14 mouse cellular contexts compared by ENCODE assay signal in the genomic region with DNA sequence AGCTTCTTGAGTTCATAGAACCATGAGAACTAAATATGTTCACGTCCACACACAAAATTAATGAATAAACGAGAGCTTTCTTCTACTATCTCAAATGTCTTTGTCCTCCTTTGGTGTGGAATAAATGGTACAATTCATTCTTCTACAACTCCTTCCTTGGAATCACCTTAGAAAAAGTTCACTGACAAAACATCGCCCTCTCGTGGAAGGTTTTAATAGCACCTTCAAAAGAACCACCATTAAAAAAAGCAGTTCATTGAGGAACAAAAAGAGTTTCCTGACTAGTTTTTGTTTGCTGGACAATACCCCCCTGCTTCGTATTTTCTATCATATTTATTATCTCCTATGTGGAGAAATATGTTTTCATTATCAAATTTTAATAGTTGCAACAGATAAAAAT. TPM values are rescaled to one million over a fixed set of nuclear protein-coding genes. Genes with fewer than 3 reads are reported as not detected.
DNase-seq lines count a peak whose midpoint lies in the region; ATAC-seq and TF ChIP-seq lines count a peak whose summit lies in the region.
"Had no signal": no experiment of that assay in that cellular context is flagged by ENCODE, and none has a peak within 500 bp of the region (broad histone marks: within the 10 kb centered on the region; RNA-seq: fewer than 3 reads in every experiment).

No protein-coding gene starts in this region.

- no peak overlapping the region for H3K4me3 ChIP-seq in heart, postnatal 0 days (ENCODE audit: low read depth, low read length)
- no peak overlapping the region for H3K4me3 ChIP-seq in lung, embryonic 14.5 days (ENCODE audit: low read depth, low read length)

- DNase-seq in heart, postnatal 0 days (ENCODE audit: low spot score), result no peak
- DNase-seq in heart, adult 11 months, result no peak
- peak; percentile 52 for DNase-seq in lung, embryonic 14.5 days
- no peak for DNase-seq in lung, adult 18-20 months
- peak; percentile 7 for DNase-seq in WW6 (ENCODE audit: low read depth, low spot score)
- peak; percentile 56 for DNase-seq in retina, postnatal 1 day
- no peak for DNase-seq in adrenal gland, postnatal 36 days
- DNase-seq in thymus, adult 18-20 months, result no peak
- DNase-seq: adrenal gland, postnatal 14 days; cerebellum, postnatal 25 days; heart, postnatal 36 days had no signal

- H3K27me3 ChIP-seq in heart, postnatal 0 days (ENCODE audit: control insufficient read depth, insufficient read depth, low read length), result no peaks in the 10 kb centered on the region
- no peaks in the 10 kb centered on the region for H3K27me3 ChIP-seq in lung, embryonic 14.5 days (ENCODE audit: insufficient read depth, low read length)

- no peak overlapping the region for H3K9ac ChIP-seq in heart, postnatal 0 days (replicated peaks; ENCODE audit: low read depth, low read length)
- no peak overlapping the region for H3K9ac ChIP-seq in lung, embryonic 14.5 days

- H3K27ac ChIP-seq in heart, postnatal 0 days (ENCODE audit: low read depth), result no peak overlapping the region
- no peak overlapping the region for H3K27ac ChIP-seq in lung, embryonic 14.5 days (ENCODE audit: low read depth)

- TF ChIP-seq EP300 in heart, postnatal 0 days (IDR thresholded peaks at IDR 0.05; ENCODE audit: low read depth), result no peak

- WGBS in heart, postnatal 0 days, result 21% methylated on average over 5 of the region's 5 CpGs
- 31% methylated on average over 5 of the region's 5 CpGs for WGBS in lung, embryonic 14.5 days

- no peak for ATAC-seq in heart, postnatal 0 days (ENCODE audit: insufficient read depth, low read depth)
- no peak for ATAC-seq in lung, embryonic 14.5 days (ENCODE audit: insufficient read depth)
- ATAC-seq: forebrain, embryonic 16.5 days had no signal

- no peaks in the 10 kb centered on the region for H3K9me3 ChIP-seq in heart, postnatal 0 days (replicated peaks; ENCODE audit: control insufficient read depth, low read length)
- H3K9me3 ChIP-seq in lung, embryonic 14.5 days (ENCODE audit: low read depth, low read length), result no peaks in the 10 kb centered on the region

- no peaks in the 10 kb centered on the region for H3K4me1 ChIP-seq in heart, postnatal 0 days (ENCODE audit: control insufficient read depth, insufficient read depth)
- H3K4me1 ChIP-seq in lung, embryonic 14.5 days (ENCODE audit: insufficient read depth), result no peaks in the 10 kb centered on the region

- H3K36me3 ChIP-seq in heart, postnatal 0 days (replicated peaks; ENCODE audit: control insufficient read depth, insufficient read depth, low read length), result no peaks in the 10 kb centered on the region
- H3K36me3 ChIP-seq in lung, embryonic 14.5 days (ENCODE audit: insufficient read depth), result no peaks in the 10 kb centered on the region

- no peak overlapping the region for H3K4me2 ChIP-seq in heart, postnatal 0 days (ENCODE audit: low read depth, low read length)
- no peak overlapping the region for H3K4me2 ChIP-seq in lung, embryonic 14.5 days

- TF ChIP-seq CTCF in heart, postnatal 0 days (IDR thresholded peaks at IDR 0.05; ENCODE audit: low read depth), result peak; percentile 33
- TF ChIP-seq CTCF in lung, embryonic 14.5 days (IDR thresholded peaks at IDR 0.05; ENCODE audit: low read depth), result peak; percentile 45

RNA-seq across cellular contexts. Expression of a gene that starts 40.7 kb away (rescaled TPM):
- not detected in 2 replicates for total RNA-seq in heart, postnatal 0 days (2014; rRNA removed; ENCODE audit: low replicate concordance)
- 0.16 TPM in 1 of 2 replicates, not detected in the other for polyA plus RNA-seq in heart, postnatal 0 days (2015; fragmentation: Nextera tagmentation; extraction: Ambion mirVana)
- polyA plus RNA-seq in lung, embryonic 14.5 days (2014; fragmentation: Nextera tagmentation; extraction: Ambion mirVana), result not detected in 2 replicates
- not detected for total RNA-seq in adrenal gland, postnatal 36 days (2021)
- total RNA-seq: layer of hippocampus, adult 18-20 months had no signal
- polyA plus RNA-seq: forebrain, embryonic 16.5 days; lung, embryonic 16.5 days had no signal

Comparison
In these comparisons a context has a peak if more than half of its experiments do, and no peak if none do; other contexts are left out.
1. DNase-seq: peak in lung, embryonic 14.5 days (single experiment), WW6 (single experiment) and retina, postnatal 1 day (single experiment); none in heart, postnatal 0 days (single experiment), heart, adult 11 months (single experiment), lung, adult 18-20 months (0 of 2), adrenal gland, postnatal 36 days (0 of 2) and thymus, adult 18-20 months (0 of 2).